Mouse (Mus musculus) left cerebral cortex, postnatal 25 days (tissue): ENCODE data around the gene Gimap8. TPM values are rescaled to one million over a fixed set of nuclear protein-coding genes. Genes with fewer than 3 reads are reported as not detected.

Experiments
- DNase-seq, 2 experiments: peaks; one replicate each; pipeline ENCODE4 v3.0.0; 2022; ENCODE audit warnings: low spot score in 2 of 2, mixed read lengths in 1 of 2
- intact Hi-C: fragments of 180-260 bp; cut with DNase I; formaldehyde crosslinking; loops from one replicate; pipeline ENCODE4 v1.15.1; 2025
- total RNA-seq, 2 experiments: library from RNA; stranded (reverse); gene quantifications; 2 replicates each; pipeline ENCODE4 v1.2.3; 2021

Gene Gimap8
- total RNA-seq, 2 experiments from 2014 or later: 0.46 to 1.2 TPM

- no peak for DNase-seq
- intact Hi-C loops: no loop called here
Observed at GRCm38 (mm10) chr6:48697555-48697930, 50.5 kb downstream of the Gimap8 start.

GRCm38 (mm10) chr6:48698066-48698856 is 51.2 kb downstream of the Gimap8 start:
- DNase-seq: no peak
- intact Hi-C loops: no loop called here

- intact Hi-C loops: no loop called here
- no peak for DNase-seq
Observed at GRCm38 (mm10) chr6:48698888-48699287, 51.9 kb downstream of the Gimap8 start.

- DNase-seq: no peak
- intact Hi-C loops: no loop called here
Observed at GRCm38 (mm10) chr6:48700251-48701075, 53.4 kb downstream of the Gimap8 start.

- intact Hi-C loops: no loop called here
- DNase-seq: no peak
Observed at GRCm38 (mm10) chr6:48702146-48702545, 55.1 kb downstream of the Gimap8 start.

- DNase-seq: no peak
- intact Hi-C loops: no loop called here
Observed at GRCm38 (mm10) chr6:48702601-48703000, 55.6 kb downstream of the Gimap8 start.

GRCm38 (mm10) chr6:48704146-48704545 is 57.1 kb downstream of the Gimap8 start:
- no peak for DNase-seq
- intact Hi-C loops: no loop called here

- DNase-seq: no peak
- intact Hi-C loops: no loop called here
Observed at GRCm38 (mm10) chr6:48706130-48706529, 59.1 kb downstream of the Gimap8 start.

Other genes starting within 250 kb of the Gimap8 start
- 10 to 100 TPM; 21.7 to 33.1 TPM for gene Zfp467, start 201.4 kb upstream of the Gimap8 start, total RNA-seq
- 1 to 10 TPM in 1 of 2 experiments, under 1 TPM in 1; 0.80 to 1.2 TPM for gene Sspo, start 199.0 kb upstream of the Gimap8 start, total RNA-seq
- gene Atp6v0e2, start 109.6 kb upstream of the Gimap8 start, total RNA-seq: 100 to 1,000 TPM; 458 to 480 TPM
- 10 to 100 TPM; 31.3 to 33.3 TPM for gene Lrrc61, start 92.4 kb upstream of the Gimap8 start, total RNA-seq
- gene Rarres2, start 74.4 kb upstream of the Gimap8 start, total RNA-seq: 10 to 100 TPM; 15.7 to 16.6 TPM
- not detected for gene Gm45021, start 57.6 kb upstream of the Gimap8 start, total RNA-seq
- gene Repin1, start 53.4 kb upstream of the Gimap8 start, total RNA-seq: 10 to 100 TPM; 46.6 to 53.2 TPM
- gene Gm44965, start 53.3 kb upstream of the Gimap8 start, total RNA-seq: not detected
- gene Zfp775, start 45.2 kb upstream of the Gimap8 start, total RNA-seq: 1 to 10 TPM; 5.0 to 7.2 TPM
- gene AI854703, start 20.5 kb upstream of the Gimap8 start, total RNA-seq: 10 to 100 TPM; 15.0 to 17.2 TPM
- under 1 TPM in 1 of 2 experiments, not detected in 1; 0.69 TPM for gene Gimap9, start 28.9 kb downstream of the Gimap8 start, total RNA-seq
- under 1 TPM; 0.32 to 0.46 TPM for gene Gimap4, start 37.3 kb downstream of the Gimap8 start, total RNA-seq
- gene Gimap6, start 61.0 kb downstream of the Gimap8 start, total RNA-seq: 1 to 10 TPM; 5.6 to 6.0 TPM
- 1 to 10 TPM; 1.7 to 2.3 TPM for gene Gm28053, start 71.4 kb downstream of the Gimap8 start, total RNA-seq
- gene Gimap7, start 71.4 kb downstream of the Gimap8 start, total RNA-seq: not detected
- gene Gimap1, start 91.8 kb downstream of the Gimap8 start, total RNA-seq: 1 to 10 TPM; 2.0 to 2.8 TPM
- gene Gimap5, start 99.0 kb downstream of the Gimap8 start, total RNA-seq: 1 to 10 TPM; 1.1 to 2.0 TPM
- not detected for gene Gimap3, start 123.6 kb downstream of the Gimap8 start, total RNA-seq
- gene Tmem176a, start 193.7 kb downstream of the Gimap8 start, total RNA-seq: 10 to 100 TPM; 30.2 to 34.9 TPM
- gene Tmem176b, start 194.3 kb downstream of the Gimap8 start, total RNA-seq: 10 to 100 TPM; 53.7 to 57.9 TPM
- not detected for gene Aoc1, start 225.7 kb downstream of the Gimap8 start, total RNA-seq